9 mouse cellular contexts compared by ENCODE assay signal in the genomic region with DNA sequence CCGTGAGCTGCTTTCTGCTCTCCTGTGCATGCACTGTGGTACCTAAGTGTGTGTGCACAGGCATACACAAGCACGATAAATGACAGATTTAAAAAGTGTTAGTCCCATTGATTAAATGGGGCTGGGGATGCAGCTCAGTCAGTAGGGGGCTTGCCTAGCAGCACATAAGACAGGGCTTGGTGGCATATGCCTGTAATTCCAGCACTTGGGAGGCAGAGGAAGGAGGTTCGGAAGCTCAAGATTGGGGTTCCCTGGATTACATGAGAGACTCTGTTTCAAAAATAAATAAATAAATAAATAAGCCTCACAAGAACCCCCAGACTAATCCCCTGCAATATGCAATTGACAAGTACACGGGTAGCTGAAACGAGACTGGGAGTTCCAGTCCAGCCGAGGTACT. TPM values are rescaled to one million over a fixed set of nuclear protein-coding genes. Genes with fewer than 3 reads are reported as not detected.
DNase-seq lines count a peak whose midpoint lies in the region; ATAC-seq and TF ChIP-seq lines count a peak whose summit lies in the region.
"Had no signal": no experiment of that assay in that cellular context is flagged by ENCODE, and none has a peak within 500 bp of the region (broad histone marks: within the 10 kb centered on the region; RNA-seq: fewer than 3 reads in every experiment).

No protein-coding gene starts in this region.

- no peak for TF ChIP-seq POLR2A in testis, adult 2 months (IDR thresholded peaks at IDR 0.05; ENCODE audit: control insufficient read depth, low read depth, low read length)

- H3K36me3 ChIP-seq in erythroblast, embryonic 14.5 days (ENCODE audit: control insufficient read depth), result peaks cover 41% of the 10 kb centered on the region
- H3K36me3 ChIP-seq in testis, adult 2 months (ENCODE audit: control insufficient read depth, insufficient read depth, low read length), result no peaks in the 10 kb centered on the region; the same call in 1 of the 2 replicates
- H3K36me3 ChIP-seq in liver, embryonic 14.5 days (replicated peaks; ENCODE audit: control insufficient read depth, insufficient read depth, low read depth), result no peaks in the 10 kb centered on the region; the same call in 1 of the 2 replicates
- H3K36me3 ChIP-seq in stomach, postnatal 0 days (ENCODE audit: control insufficient read depth, insufficient read depth, low read length), result no peaks in the 10 kb centered on the region

- H3K4me2 ChIP-seq in liver, embryonic 14.5 days (ENCODE audit: low read depth), result peak overlapping the region; percentile 90
- peak overlapping the region; percentile 88 for H3K4me2 ChIP-seq in stomach, postnatal 0 days (replicated peaks; ENCODE audit: low read depth)

- ATAC-seq in erythroblast, adult 5-6 weeks (replicated peaks; ENCODE audit: low FRiP score, poor library complexity, severe bottlenecking), result no peak
- no peak for ATAC-seq in liver, embryonic 14.5 days (ENCODE audit: insufficient read depth)
- no peak for ATAC-seq in stomach, postnatal 0 days (ENCODE audit: low FRiP score, low TSS enrichment)
- ATAC-seq: activated CD4-positive, CD25-positive, alpha-beta regulatory T cell, adult 4 months had no signal

- peak overlapping the region; percentile 73 for H3K4me3 ChIP-seq in erythroblast, embryonic 14.5 days (replicated peaks)
- peak overlapping the region; percentile 93 for H3K4me3 ChIP-seq in testis, adult 2 months (ENCODE audit: control insufficient read depth, low read depth, low read length)
- H3K4me3 ChIP-seq in liver, embryonic 14.5 days (ENCODE audit: insufficient read depth in 1 of 2, low read depth in 2 of 2, low read length in 2 of 2), result peak overlapping the region; percentile 84
- peak overlapping the region; percentile 99 for H3K4me3 ChIP-seq in stomach, postnatal 0 days (ENCODE audit: low read depth, low read length)

- H3K4me1 ChIP-seq in erythroblast, embryonic 14.5 days (ENCODE audit: control insufficient read depth), result peaks cover 53% of the 10 kb centered on the region
- peaks cover 9% of the 10 kb centered on the region for H3K4me1 ChIP-seq in testis, adult 2 months (ENCODE audit: control insufficient read depth, insufficient read depth, low read length)
- H3K4me1 ChIP-seq in liver, embryonic 14.5 days (replicated peaks; ENCODE audit: control insufficient read depth in 2 of 2, insufficient read depth in 2 of 2, low read length in 1 of 2), result peaks cover 21 to 24% of the 10 kb centered on the region in 2 experiments
- no peaks in the 10 kb centered on the region for H3K4me1 ChIP-seq in stomach, postnatal 0 days (replicated peaks; ENCODE audit: control insufficient read depth, insufficient read depth)

- no peaks in the 10 kb centered on the region for H3K27me3 ChIP-seq in erythroblast, embryonic 14.5 days (ENCODE audit: control insufficient read depth)
- H3K27me3 ChIP-seq in testis, adult 2 months (ENCODE audit: control insufficient read depth, insufficient read depth, low read length), result no peaks in the 10 kb centered on the region
- H3K27me3 ChIP-seq in liver, embryonic 14.5 days (ENCODE audit: control insufficient read depth, insufficient read depth, low read length), result no peaks in the 10 kb centered on the region
- H3K27me3 ChIP-seq in stomach, postnatal 0 days (ENCODE audit: control insufficient read depth, insufficient read depth, low read length), result no peaks in the 10 kb centered on the region

- WGBS in liver, embryonic 14.5 days (ENCODE audit: insufficient replicate concordance), result 50% methylated on average over 6 of the region's 6 CpGs
- WGBS in stomach, postnatal 0 days, result 45% methylated on average over 6 of the region's 6 CpGs

- H3K9ac ChIP-seq in liver, embryonic 14.5 days (replicated peaks), result peak overlapping the region; percentile 99
- 0 out of 2 replicates have a peak overlapping the region, but pooled peaks have one; percentile 31 for H3K9ac ChIP-seq in stomach, postnatal 0 days (ENCODE audit: low read length)

- no peak for TF ChIP-seq CTCF in testis, adult 2 months (IDR thresholded peaks at IDR 0.05; ENCODE audit: control insufficient read depth, insufficient read depth, insufficient replicate concordance, low read depth, low read length)
- TF ChIP-seq CTCF in liver, embryonic 14.5 days (IDR thresholded peaks at IDR 0.05; ENCODE audit: low read depth), result no peak
- TF ChIP-seq CTCF in stomach, postnatal 0 days (IDR thresholded peaks at IDR 0.05; ENCODE audit: low read depth), result no peak

- peaks cover under 1% of the 10 kb centered on the region for H3K9me3 ChIP-seq in erythroblast, embryonic 14.5 days (ENCODE audit: control insufficient read depth, low read length)
- no peaks in the 10 kb centered on the region for H3K9me3 ChIP-seq in liver, embryonic 14.5 days (ENCODE audit: control insufficient read depth, low read length)
- no peaks in the 10 kb centered on the region for H3K9me3 ChIP-seq in stomach, postnatal 0 days (ENCODE audit: control insufficient read depth, low read length)

- TF ChIP-seq EP300 in liver, embryonic 14.5 days (IDR thresholded peaks at IDR 0.05; ENCODE audit: low read depth), result no peak
- no peak for TF ChIP-seq EP300 in stomach, postnatal 0 days (optimal IDR thresholded peaks at IDR 0.05)

- DNase-seq in testis, postnatal 14 days (ENCODE audit: low spot score), result no peak
- no peak for DNase-seq in liver, embryonic 14.5 days (ENCODE audit: low read depth in 3 of 3, low spot score in 3 of 3)
- DNase-seq in stomach, postnatal 0 days (ENCODE audit: low spot score), result no peak
- DNase-seq in urinary bladder, postnatal 25 days (ENCODE audit: low spot score), result no peak
- no peak for DNase-seq in right cerebral cortex, postnatal 25 days

- H3K27ac ChIP-seq in testis, adult 2 months (ENCODE audit: control insufficient read depth, insufficient read depth, low read depth, low read length), result no peak overlapping the region; the same call in 1 of the 2 replicates
- no peak overlapping the region; the same call in 1 of the 2 replicates for H3K27ac ChIP-seq in liver, embryonic 14.5 days
- no peak overlapping the region for H3K27ac ChIP-seq in stomach, postnatal 0 days (replicated peaks)

RNA-seq across cellular contexts. Expression of a gene that starts 1.4 kb away (rescaled TPM):
- polyA plus RNA-seq in erythroblast, embryonic 14.5 days (2012), result 0.49 and 0.65 TPM in 2 replicates
- 17.5 and 28.6 TPM in 2 replicates for total RNA-seq in erythroblast, adult 5-6 weeks (2015; ENCODE audit: low replicate concordance)
- total RNA-seq in erythroblast, adult 5-6 weeks (2017; ENCODE audit: low replicate concordance), result 28.1 and 28.3 TPM in 2 replicates
- 33.9 and 39.1 TPM in 2 replicates for polyA plus RNA-seq in testis, adult 2 months (2012; rRNA removed)
- 16.8 and 21.8 TPM in 2 replicates for polyA plus RNA-seq in liver, embryonic 14.5 days (2012; rRNA removed)
- 29.5 and 30.0 TPM in 2 replicates for polyA plus RNA-seq in liver, embryonic 14.5 days (2014; fragmentation: Nextera tagmentation; extraction: Ambion mirVana)
- polyA plus RNA-seq in stomach, postnatal 0 days (2015; fragmentation: Nextera tagmentation; extraction: Ambion mirVana), result 2.7 and 3.5 TPM in 2 replicates

RNA-seq across cellular contexts. Expression of a gene that starts 29.3 kb away (rescaled TPM):
- polyA plus RNA-seq in erythroblast, embryonic 14.5 days (2012), result 2.3 and 2.8 TPM in 2 replicates
- 0.77 and 3.1 TPM in 2 replicates for total RNA-seq in erythroblast, adult 5-6 weeks (2015; ENCODE audit: low replicate concordance)
- total RNA-seq in erythroblast, adult 5-6 weeks (2017; ENCODE audit: low replicate concordance), result 2.1 and 5.3 TPM in 2 replicates
- polyA plus RNA-seq in testis, adult 2 months (2012; rRNA removed), result 103 and 140 TPM in 2 replicates
- 3.0 and 3.4 TPM in 2 replicates for polyA plus RNA-seq in liver, embryonic 14.5 days (2012; rRNA removed)
- polyA plus RNA-seq in liver, embryonic 14.5 days (2014; fragmentation: Nextera tagmentation; extraction: Ambion mirVana), result 9.9 and 10.2 TPM in 2 replicates
- 9.3 and 9.8 TPM in 2 replicates for polyA plus RNA-seq in stomach, postnatal 0 days (2015; fragmentation: Nextera tagmentation; extraction: Ambion mirVana)

RNA-seq across cellular contexts. Expression of a gene that starts 47.5 kb away (rescaled TPM):
- polyA plus RNA-seq in erythroblast, embryonic 14.5 days (2012), result 8.4 and 10.4 TPM in 2 replicates
- total RNA-seq in erythroblast, adult 5-6 weeks (2015; ENCODE audit: low replicate concordance), result 2.3 and 4.8 TPM in 2 replicates
- total RNA-seq in erythroblast, adult 5-6 weeks (2017; ENCODE audit: low replicate concordance), result 3.6 and 11.0 TPM in 2 replicates
- polyA plus RNA-seq in testis, adult 2 months (2012; rRNA removed), result 47.7 and 64.2 TPM in 2 replicates
- polyA plus RNA-seq in liver, embryonic 14.5 days (2012; rRNA removed), result 5.2 and 5.4 TPM in 2 replicates
- polyA plus RNA-seq in liver, embryonic 14.5 days (2014; fragmentation: Nextera tagmentation; extraction: Ambion mirVana), result 2.9 and 3.4 TPM in 2 replicates
- polyA plus RNA-seq in stomach, postnatal 0 days (2015; fragmentation: Nextera tagmentation; extraction: Ambion mirVana), result 3.5 and 4.3 TPM in 2 replicates

RNA-seq across cellular contexts. Expression of a gene that starts 57.0 kb away (rescaled TPM):
- 0.06 and 0.12 TPM in 2 replicates for polyA plus RNA-seq in erythroblast, embryonic 14.5 days (2012)
- total RNA-seq in erythroblast, adult 5-6 weeks (2015; ENCODE audit: low replicate concordance), result 0.42 TPM in 1 of 2 replicates, not detected in the other
- total RNA-seq in erythroblast, adult 5-6 weeks (2017; ENCODE audit: low replicate concordance), result 0.14 and 0.51 TPM in 2 replicates
- polyA plus RNA-seq in testis, adult 2 months (2012; rRNA removed), result 9.6 and 11.7 TPM in 2 replicates
- 0.10 and 0.14 TPM in 2 replicates for polyA plus RNA-seq in liver, embryonic 14.5 days (2012; rRNA removed)
- polyA plus RNA-seq in liver, embryonic 14.5 days (2014; fragmentation: Nextera tagmentation; extraction: Ambion mirVana), result not detected in 2 replicates
- polyA plus RNA-seq in stomach, postnatal 0 days (2015; fragmentation: Nextera tagmentation; extraction: Ambion mirVana), result 0.25 and 0.28 TPM in 2 replicates
